Mouse (Mus musculus) limb, embryonic 11.5 days (tissue): ENCODE data around the gene Ush1g. TPM values are rescaled to one million over a fixed set of nuclear protein-coding genes. Genes with fewer than 3 reads are reported as not detected.

Experiments
- ATAC-seq: fragments of 200-750 bp; cut with Nextera tagmentation; 2 replicates; pipeline ENCODE4 v1.8.0; 2017; ENCODE audit warnings: low read depth; ENCODE audit not compliant: insufficient number of reproducible peaks, low FRiP score, low TSS enrichment
- DNase-seq: peaks from one replicate; pipeline ENCODE4 v3.0.0-alpha.2; 2015; ENCODE audit warnings: low spot score
- H3K27ac ChIP-seq: fragments of 300-500 bp; sonication (generic); replicated peaks from 2 replicates; pipeline ENCODE4 v1.5.1; 2014; ENCODE audit warnings: low read depth, mild to moderate bottlenecking, low read length
- H3K27me3 ChIP-seq: fragments of 300-500 bp; sonication (generic); 2 replicates; pipeline ENCODE4 v1.6.1; 2014; ENCODE audit warnings: mild to moderate bottlenecking, low read length, mixed read lengths; ENCODE audit not compliant: control insufficient read depth, insufficient read depth
- H3K36me3 ChIP-seq: fragments of 300-500 bp; sonication (generic); 2 replicates; pipeline ENCODE4 v1.6.1; 2014; ENCODE audit warnings: mild to moderate bottlenecking, low read length, moderate library complexity, mixed read lengths; ENCODE audit not compliant: control insufficient read depth, insufficient read depth
- H3K4me1 ChIP-seq: fragments of 300-500 bp; sonication (generic); 2 replicates; pipeline ENCODE4 v1.6.1; 2014; ENCODE audit warnings: low read length, mixed read lengths; ENCODE audit not compliant: control insufficient read depth, insufficient read depth
- H3K4me2 ChIP-seq: fragments of 300-500 bp; sonication (generic); 2 replicates; pipeline ENCODE4 v1.6.1; 2014; ENCODE audit warnings: low read depth, mild to moderate bottlenecking, moderate library complexity; ENCODE audit not compliant: severe bottlenecking
- H3K4me3 ChIP-seq: fragments of 300-500 bp; sonication (generic); 2 replicates; pipeline ENCODE4 v1.5.1; 2014; ENCODE audit warnings: low read depth, low read length
- H3K9ac ChIP-seq: fragments of 300-500 bp; sonication (generic); 2 replicates; pipeline ENCODE4 v1.6.1; 2014; ENCODE audit warnings: mild to moderate bottlenecking, low read length
- H3K9me3 ChIP-seq: fragments of 300-500 bp; sonication (generic); 2 replicates; pipeline ENCODE4 v1.6.1; 2016; ENCODE audit warnings: low read length; ENCODE audit not compliant: control insufficient read depth
- WGBS: fragments of 180-500 bp; shearing (Covaris S2); extraction: QIAGEN DNeasy Blood & Tissue Kit; methylation state at CpG from one replicate; pipeline ENCODE4 v1.1.7; 2014; 5-methylcytosine and 5-hydroxymethylcytosine counted together
- polyA plus RNA-seq: library from polyadenylated mRNA; unstranded; fragments of >200 nt; fragmentation: Nextera tagmentation; extraction: Ambion mirVana; gene quantifications from 2 replicates; pipeline ENCODE4 v1.2.1, GENCODE M21; 2014

Ush1g gene
- polyA plus RNA-seq, 1 experiment from 2014 or later = not detected

- Histone ChIP-seq H3K4me2 (no peak overlapping the region), H3K9ac (no peak overlapping the region), H3K4me1 (peaks cover 6% of the 10 kb centered on the region; the same call in 1 of the 2 replicates), H3K4me3 (no peak overlapping the region), H3K9me3 (no peaks in the 10 kb centered on the region), H3K27me3 (no peaks in the 10 kb centered on the region), H3K36me3 (no peaks in the 10 kb centered on the region), H3K27ac (no peak overlapping the region)
- no peak for ATAC-seq
- no peak for DNase-seq
- 86% methylated on average over 6 of the region's 6 CpGs for WGBS
Observed at GRCm38 (mm10) chr11:115274771-115275170, 47.1 kb downstream of the Ush1g start.

GRCm38 (mm10) chr11:115274178-115274577 lies 47.7 kb downstream of the Ush1g start:
- Histone ChIP-seq H3K36me3 (no peaks in the 10 kb centered on the region), H3K4me2 (no peak overlapping the region), H3K27me3 (no peaks in the 10 kb centered on the region), H3K27ac (no peak overlapping the region), H3K4me1 (peaks cover 6% of the 10 kb centered on the region; the same call in 1 of the 2 replicates), H3K4me3 (no peak overlapping the region), H3K9ac (no peak overlapping the region), H3K9me3 (no peaks in the 10 kb centered on the region)
- no peak for ATAC-seq
- no peak for DNase-seq
- WGBS = 85% methylated on average over 7 of the region's 7 CpGs

- no peak for ATAC-seq
- 0 out of 2 replicates have a peak, but pooled peaks cover 2% of the 10 kb centered on the region for H3K36me3 ChIP-seq
- H3K27me3 ChIP-seq = no peaks in the 10 kb centered on the region; the same call in none of the 2 replicates
- peaks cover 6% of the 10 kb centered on the region; the same call in 1 of the 2 replicates for H3K4me1 ChIP-seq
- H3K4me3 ChIP-seq = no peak overlapping the region
- H3K9me3 ChIP-seq = no peaks in the 10 kb centered on the region
- WGBS = 73% methylated on average over 7 of the region's 7 CpGs
- DNase-seq = no peak
- H3K27ac ChIP-seq = no peak overlapping the region
- H3K9ac ChIP-seq = no peak overlapping the region
- no peak overlapping the region for H3K4me2 ChIP-seq
Observed at GRCm38 (mm10) chr11:115273735-115274134, 48.1 kb downstream of the Ush1g start.

GRCm38 (mm10) chr11:115272894-115273498 lies 48.8 kb downstream of the Ush1g start:
- Histone ChIP-seq H3K27ac (no peak overlapping the region), H3K4me3 (no peak overlapping the region), H3K4me1 (peaks cover 6% of the 10 kb centered on the region; the same call in 1 of the 2 replicates), H3K4me2 (no peak overlapping the region), H3K9me3 (no peaks in the 10 kb centered on the region), H3K9ac (no peak overlapping the region), H3K27me3 (peaks cover 7% of the 10 kb centered on the region), H3K36me3 (0 out of 2 replicates have a peak, but pooled peaks cover 2% of the 10 kb centered on the region)
- DNase-seq = no peak
- WGBS = 82% methylated on average over 10 of the region's 10 CpGs
- ATAC-seq = no peak

- no peak for DNase-seq
- Histone ChIP-seq H3K27me3 (peaks cover 22% of the 10 kb centered on the region), H3K4me2 (no peak overlapping the region), H3K9ac (no peak overlapping the region), H3K4me1 (peaks cover 6% of the 10 kb centered on the region; the same call in 1 of the 2 replicates), H3K4me3 (no peak overlapping the region), H3K9me3 (no peaks in the 10 kb centered on the region), H3K27ac (no peak overlapping the region; the same call in 1 of the 2 replicates), H3K36me3 (0 out of 2 replicates have a peak, but pooled peaks cover 2% of the 10 kb centered on the region)
- ATAC-seq = no peak
- WGBS = 58% methylated on average over 10 of the region's 10 CpGs
Observed at GRCm38 (mm10) chr11:115271481-115271880, 50.4 kb downstream of the Ush1g start.

GRCm38 (mm10) chr11:115271052-115271451 lies 50.8 kb downstream of the Ush1g start:
- H3K9ac ChIP-seq = no peak overlapping the region
- ATAC-seq (no peak), DNase-seq (no peak)
- no peak overlapping the region for H3K4me3 ChIP-seq
- WGBS = 76% methylated on average over 9 of the region's 9 CpGs
- no peak overlapping the region for H3K4me2 ChIP-seq
- H3K27me3 ChIP-seq = peaks cover 27% of the 10 kb centered on the region
- 0 out of 2 replicates have a peak, but pooled peaks cover 2% of the 10 kb centered on the region for H3K36me3 ChIP-seq
- peaks cover 5% of the 10 kb centered on the region; the same call in 1 of the 2 replicates for H3K4me1 ChIP-seq
- no peak overlapping the region; the same call in 1 of the 2 replicates for H3K27ac ChIP-seq
- H3K9me3 ChIP-seq = no peaks in the 10 kb centered on the region

GRCm38 (mm10) chr11:115270148-115270861 lies 51.5 kb downstream of the Ush1g start:
- 31% methylated on average over 19 of the region's 19 CpGs for WGBS
- Histone ChIP-seq H3K27ac (no peak overlapping the region), H3K36me3 (0 out of 2 replicates have a peak, but pooled peaks cover 2% of the 10 kb centered on the region), H3K9ac (no peak overlapping the region), H3K27me3 (peaks cover 34% of the 10 kb centered on the region), H3K9me3 (no peaks in the 10 kb centered on the region), H3K4me1 (peaks cover 2% of the 10 kb centered on the region; the same call in 1 of the 2 replicates), H3K4me2 (no peak overlapping the region), H3K4me3 (no peak overlapping the region)
- DNase-seq (peak; percentile 90), ATAC-seq (no peak)

GRCm38 (mm10) chr11:115269330-115270066 lies 52.3 kb downstream of the Ush1g start:
- Histone ChIP-seq H3K4me1 (peaks cover 2% of the 10 kb centered on the region; the same call in 1 of the 2 replicates), H3K9me3 (no peaks in the 10 kb centered on the region), H3K4me3 (no peak overlapping the region), H3K27me3 (peaks cover 42% of the 10 kb centered on the region), H3K27ac (no peak overlapping the region), H3K4me2 (no peak overlapping the region), H3K36me3 (0 out of 2 replicates have a peak, but pooled peaks cover 2% of the 10 kb centered on the region), H3K9ac (no peak overlapping the region)
- ATAC-seq (no peak), DNase-seq (no peak)
- 92% methylated on average over 27 of the region's 27 CpGs for WGBS
